Mouse (Mus musculus): ENCODE measurements around the gene Stab1. TPM values are rescaled to one million over a fixed set of nuclear protein-coding genes. Genes with fewer than 3 reads are reported as not detected.

Stab1 gene
- total and polyA plus RNA-seq, 2 experiments from 2014 or later = 11.4 to 21.9 TPM

DNA sequence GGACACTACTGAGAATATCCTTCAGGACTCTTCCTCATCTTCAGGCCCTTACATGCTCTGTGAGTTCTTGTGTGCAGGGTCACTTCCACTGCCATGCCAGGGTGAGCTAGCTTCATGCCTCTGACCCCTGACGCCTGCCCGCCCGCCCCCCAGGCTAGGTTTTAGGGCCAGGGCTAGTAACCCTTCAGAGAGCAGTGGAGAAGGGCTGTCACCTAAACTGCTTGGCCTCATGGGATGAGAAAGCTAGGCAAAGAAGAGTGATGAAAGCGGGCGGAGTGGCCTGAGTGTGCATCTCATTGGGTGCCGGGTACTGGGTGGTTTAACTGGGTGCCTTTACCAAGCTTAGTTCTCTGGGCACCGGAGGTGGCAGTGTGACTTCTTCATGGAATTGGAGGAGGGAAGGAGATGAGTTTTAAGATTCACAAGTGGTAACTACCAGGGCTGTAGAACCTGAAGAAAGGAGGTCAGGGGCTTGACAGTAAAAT lies 35.9 kb downstream of the Stab1 start:
- Histone ChIP-seq H3K9me3 (ENCODE audit: low read length) (no peaks in the 10 kb centered on the region), H3K27me3 (ENCODE audit: insufficient read depth, low read length) (no peaks in the 10 kb centered on the region), H3K36me3 (ENCODE audit: insufficient read depth) (0 out of 2 replicates have a peak, but pooled peaks cover 5% of the 10 kb centered on the region), H3K9ac (no peak overlapping the region), H3K4me3 (ENCODE audit: low read depth, low read length) (no peak overlapping the region), H3K4me1 (ENCODE audit: insufficient read depth) (peaks cover 19% of the 10 kb centered on the region), H3K4me2 (ENCODE audit: low read depth) (peak overlapping the region; percentile 65), H3K27ac (ENCODE audit: low read depth, low read length) (no peak overlapping the region)
- no peak for ATAC-seq
- DNase-seq = no peak
- no peak for TF ChIP-seq CTCF (IDR thresholded peaks at IDR 0.05; ENCODE audit: low read depth)
- 83% methylated on average over 7 of the region's 7 CpGs for WGBS

DNA sequence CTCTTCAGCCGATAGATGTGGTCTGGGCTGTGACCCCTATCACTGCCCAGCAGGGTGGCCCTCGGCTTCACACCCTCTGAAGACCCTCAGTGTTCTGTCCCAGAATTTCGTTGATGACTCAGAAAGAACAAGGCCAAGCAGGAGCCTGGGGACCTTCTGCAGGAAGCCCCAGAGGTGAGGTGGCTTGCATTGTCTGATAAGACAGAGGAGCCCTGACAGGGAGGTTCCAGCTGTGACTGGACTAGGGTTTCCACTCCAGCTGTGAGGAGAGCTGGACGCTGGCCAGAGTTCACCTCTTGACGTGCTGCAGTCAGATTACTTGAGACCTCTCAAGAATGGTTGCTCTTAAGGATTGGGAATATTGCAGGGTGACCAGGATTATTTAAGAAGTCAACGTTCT lies 36.4 kb downstream of the Stab1 start:
- DNase-seq (no peak), ATAC-seq (no peak)
- WGBS = 12% methylated on average over 6 of the region's 6 CpGs
- H3K4me2 ChIP-seq (ENCODE audit: low read depth) = peak overlapping the region; percentile 65
- no peak overlapping the region for H3K27ac ChIP-seq (ENCODE audit: low read depth, low read length)
- peaks cover 24% of the 10 kb centered on the region for H3K4me1 ChIP-seq (ENCODE audit: insufficient read depth)
- no peaks in the 10 kb centered on the region for H3K9me3 ChIP-seq (ENCODE audit: low read length)
- H3K27me3 ChIP-seq (ENCODE audit: insufficient read depth, low read length) = no peaks in the 10 kb centered on the region
- peak overlapping the region; percentile 54; the same call in 1 of the 2 replicates for H3K4me3 ChIP-seq (ENCODE audit: low read depth, low read length)
- no peak for TF ChIP-seq CTCF (IDR thresholded peaks at IDR 0.05; ENCODE audit: low read depth)
- H3K9ac ChIP-seq = no peak overlapping the region
- H3K36me3 ChIP-seq (ENCODE audit: insufficient read depth) = 0 out of 2 replicates have a peak, but pooled peaks cover 3% of the 10 kb centered on the region

DNA sequence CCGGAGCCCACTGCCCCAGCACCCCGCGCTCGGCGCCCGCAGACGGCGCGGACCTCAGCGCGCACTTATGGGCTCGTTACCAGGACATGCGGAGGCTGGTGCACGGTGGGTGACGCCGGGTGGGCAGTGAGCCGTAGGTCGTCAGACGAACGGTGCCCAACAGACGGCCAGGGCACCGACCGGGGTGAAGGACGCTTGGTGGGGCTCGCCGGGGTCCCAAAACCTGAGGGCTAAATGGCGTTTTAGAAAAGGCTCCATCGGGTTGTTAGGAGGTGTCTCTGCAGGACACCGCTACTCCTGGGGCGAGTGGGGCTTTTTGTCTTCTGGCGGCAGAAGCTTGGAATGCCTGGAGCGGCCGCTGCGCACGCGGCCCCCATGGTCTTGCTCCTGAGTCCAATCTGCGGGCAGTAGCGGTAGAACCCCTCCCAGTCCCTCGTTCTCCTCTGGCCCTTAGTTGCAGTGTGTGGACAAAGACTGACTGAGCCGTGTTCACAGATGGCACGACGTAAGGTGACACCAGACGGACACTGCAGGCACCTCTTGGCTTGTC lies 37.1 kb downstream of the Stab1 start:
- ATAC-seq (no peak), DNase-seq (peak; percentile 26)
- H3K4me1 ChIP-seq (ENCODE audit: insufficient read depth) = peaks cover 24% of the 10 kb centered on the region
- H3K27me3 ChIP-seq (ENCODE audit: insufficient read depth, low read length) = no peaks in the 10 kb centered on the region
- peak overlapping the region; percentile 65 for H3K4me2 ChIP-seq (ENCODE audit: low read depth)
- H3K4me3 ChIP-seq (ENCODE audit: low read depth, low read length) = peak overlapping the region; percentile 54
- H3K27ac ChIP-seq (ENCODE audit: low read depth, low read length) = peak overlapping the region; percentile 69; the same call in 1 of the 2 replicates
- H3K9ac ChIP-seq = peak overlapping the region; percentile 68
- no peaks in the 10 kb centered on the region for H3K9me3 ChIP-seq (ENCODE audit: low read length)
- no peak for TF ChIP-seq CTCF (IDR thresholded peaks at IDR 0.05; ENCODE audit: low read depth)
- 2% methylated on average over 43 of the region's 43 CpGs for WGBS
- H3K36me3 ChIP-seq (ENCODE audit: insufficient read depth) = no peaks in the 10 kb centered on the region

DNA sequence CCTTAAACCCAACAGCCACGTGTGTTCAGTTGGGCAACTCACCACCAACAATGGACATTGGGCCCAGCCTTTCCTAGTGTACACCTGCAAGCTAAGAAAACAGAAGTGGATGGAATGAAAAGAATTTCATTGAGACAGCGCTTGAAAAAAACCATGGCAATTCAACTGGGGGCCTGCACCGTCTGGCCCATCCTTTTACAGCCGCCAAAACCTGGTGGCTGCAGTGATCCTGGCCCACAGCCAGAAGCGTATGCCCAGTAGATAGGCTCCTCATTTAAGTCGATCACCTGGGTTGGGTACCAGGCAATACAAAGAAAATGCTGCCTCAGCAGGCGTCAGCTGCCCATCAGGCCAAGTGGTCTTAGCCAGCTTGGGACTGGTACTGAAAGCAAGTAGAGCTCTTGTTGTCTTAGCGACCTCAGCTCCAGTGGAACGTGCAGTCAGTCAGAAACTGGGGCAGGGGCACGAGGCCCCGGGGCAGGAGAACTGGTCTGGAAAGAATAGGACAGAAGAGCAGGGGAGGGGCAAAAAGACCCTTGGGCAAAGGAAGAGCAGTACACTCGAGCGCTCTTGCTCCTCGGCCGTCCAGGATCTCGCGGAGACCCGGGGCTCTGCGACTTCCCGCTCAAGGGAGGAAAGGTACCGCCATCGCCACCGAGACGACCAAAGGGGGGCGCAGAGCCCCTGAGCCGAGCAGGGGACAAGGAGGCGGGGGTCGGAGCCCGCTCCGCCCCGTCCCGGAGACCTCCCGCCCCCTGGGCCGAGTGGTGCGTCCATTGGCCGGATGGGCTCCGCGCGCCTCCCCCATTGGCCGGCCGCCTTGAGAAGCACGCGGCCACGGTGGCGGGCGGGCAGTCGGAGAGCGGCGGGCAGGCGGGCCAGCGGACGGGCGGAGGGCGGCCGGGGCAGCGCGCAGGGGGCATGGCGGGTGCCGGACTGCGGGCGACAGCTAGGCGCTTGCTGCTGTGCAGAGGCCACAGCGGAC lies 37.9 kb downstream of the Stab1 start, which contains the start of gene Nt5dc2:
Gene Nt5dc2 (plus strand): TSS at position 818 of the 985 bp plus-strand sequence.
- DNase-seq (peak; percentile 88), ATAC-seq (peak; percentile 51)
- WGBS = 6% methylated on average over 59 of the region's 63 CpGs
- peak within 1 kb of the TSS; percentile 69 for H3K27ac ChIP-seq (ENCODE audit: low read depth, low read length)
- H3K4me1 ChIP-seq (ENCODE audit: insufficient read depth) = peaks cover 24% of the 10 kb centered on the region
- H3K9ac ChIP-seq = peak within 1 kb of the TSS; percentile 68
- H3K27me3 ChIP-seq (ENCODE audit: insufficient read depth, low read length) = no peaks in the 10 kb centered on the region
- H3K4me2 ChIP-seq (ENCODE audit: low read depth) = peak within 1 kb of the TSS; percentile 65
- H3K9me3 ChIP-seq (ENCODE audit: low read length) = no peaks in the 10 kb centered on the region
- peak within 1 kb of the TSS; percentile 54 for H3K4me3 ChIP-seq (ENCODE audit: low read depth, low read length)
- TF ChIP-seq CTCF (IDR thresholded peaks at IDR 0.05; ENCODE audit: low read depth) = peak; percentile 46
- no peaks in the 10 kb centered on the region for H3K36me3 ChIP-seq (ENCODE audit: insufficient read depth)

DNA sequence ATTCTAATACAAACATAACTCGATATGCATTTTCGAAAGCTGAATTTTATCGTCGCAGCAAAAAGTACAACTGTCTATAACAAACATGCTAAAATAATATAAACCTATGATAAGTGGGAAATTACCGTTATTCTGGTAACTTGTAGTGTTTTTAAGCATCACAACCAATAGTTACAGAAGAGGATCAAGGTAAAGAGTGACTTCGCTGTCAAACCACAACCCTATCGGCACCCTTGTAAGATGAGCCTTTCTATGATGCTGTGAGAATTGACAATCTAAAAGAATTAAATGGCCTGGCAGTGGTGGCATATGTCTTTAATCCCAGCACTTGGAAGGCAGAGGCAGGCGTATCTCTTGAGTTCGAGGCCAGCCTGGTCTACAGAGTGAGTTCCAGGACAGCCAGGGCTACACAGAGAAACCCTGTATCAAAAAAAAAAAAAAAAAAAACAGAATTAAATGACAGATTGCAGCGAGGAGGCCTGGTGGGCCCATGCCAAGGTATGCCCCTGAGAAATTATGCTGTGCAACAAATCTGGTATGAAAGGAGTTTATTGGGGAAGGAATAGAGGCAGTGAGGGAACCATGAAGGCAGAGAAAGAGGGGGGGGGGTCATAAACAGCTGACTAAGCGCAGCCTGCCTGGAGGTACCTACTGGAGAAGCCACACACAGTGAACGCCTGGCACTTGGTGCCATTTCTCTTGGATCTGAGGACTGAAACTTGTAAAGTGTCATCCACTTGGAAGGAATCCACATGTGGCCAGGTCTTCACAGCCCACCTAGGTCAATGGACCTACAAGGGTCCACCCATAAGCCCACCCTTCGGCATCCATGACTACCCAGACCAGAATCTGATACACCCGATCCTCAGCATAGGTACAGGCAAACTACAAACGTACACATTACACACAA lies 38.9 kb downstream of the Stab1 start:
- H3K27ac ChIP-seq (ENCODE audit: low read depth, low read length) = peak overlapping the region; percentile 69
- peak overlapping the region; percentile 52 for H3K4me3 ChIP-seq (ENCODE audit: low read depth, low read length)
- DNase-seq (peak; percentile 10), ATAC-seq (no peak)
- no peak for TF ChIP-seq CTCF (IDR thresholded peaks at IDR 0.05; ENCODE audit: low read depth)
- peak overlapping the region; percentile 72 for H3K4me2 ChIP-seq (ENCODE audit: low read depth)
- H3K9ac ChIP-seq = 0 out of 2 replicates have a peak overlapping the region, but pooled peaks have one; percentile 10
- no peaks in the 10 kb centered on the region for H3K36me3 ChIP-seq (ENCODE audit: insufficient read depth)
- no peaks in the 10 kb centered on the region for H3K9me3 ChIP-seq (ENCODE audit: low read length)
- peaks cover 24% of the 10 kb centered on the region for H3K4me1 ChIP-seq (ENCODE audit: insufficient read depth)
- no peaks in the 10 kb centered on the region for H3K27me3 ChIP-seq (ENCODE audit: insufficient read depth, low read length)
- 60% methylated on average over 15 of the region's 15 CpGs for WGBS

DNA sequence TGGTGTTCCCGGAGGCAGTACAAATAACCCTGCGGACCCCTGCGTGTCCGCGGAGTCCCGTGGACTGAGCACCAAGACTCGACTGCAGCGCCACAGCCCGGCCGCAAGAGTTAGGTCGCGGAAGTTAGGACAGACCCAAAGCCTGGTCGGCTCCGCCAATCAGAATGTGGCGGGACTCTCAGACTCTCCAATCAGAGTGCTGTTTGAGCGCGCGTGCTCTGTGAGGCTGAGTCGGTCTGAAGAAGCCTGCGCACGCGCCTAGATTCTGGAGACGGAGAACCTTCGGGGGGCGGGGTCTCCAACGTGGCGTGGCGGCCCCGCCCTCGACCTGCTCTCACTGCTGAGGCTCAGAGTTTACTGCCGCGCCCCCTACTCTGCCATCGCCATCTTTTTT lies 39.6 kb downstream of the Stab1 start, which contains the start of gene Smim4:
Gene Smim4 (minus strand): TSS at position 131 of the 394 bp plus-strand sequence.
- TF ChIP-seq CTCF (IDR thresholded peaks at IDR 0.05; ENCODE audit: low read depth) = peak; percentile 76

More for the DNA sequence above, 39.6 kb downstream of the Stab1 start, which contains the start of gene Smim4:
- peak within 1 kb of the TSS; percentile 64 for H3K9ac ChIP-seq
- no peaks in the 10 kb centered on the region for H3K27me3 ChIP-seq (ENCODE audit: insufficient read depth, low read length)
- H3K27ac ChIP-seq (ENCODE audit: low read depth, low read length) = peak within 1 kb of the TSS; percentile 69
- H3K4me2 ChIP-seq (ENCODE audit: low read depth) = peak within 1 kb of the TSS; percentile 72
- peak; percentile 97 for ATAC-seq
- H3K36me3 ChIP-seq (ENCODE audit: insufficient read depth) = no peaks in the 10 kb centered on the region
- no peaks in the 10 kb centered on the region for H3K9me3 ChIP-seq (ENCODE audit: low read length)
- H3K4me3 ChIP-seq (ENCODE audit: low read depth, low read length) = peak within 1 kb of the TSS; percentile 52
- DNase-seq = peak; percentile 100
- under 1% methylated on average over 33 of the region's 33 CpGs for WGBS
- H3K4me1 ChIP-seq (ENCODE audit: insufficient read depth) = peaks cover 18% of the 10 kb centered on the region

Measured in forebrain, postnatal 0 days (tissue).